ENCODE assay signal across 22 mouse cellular contexts in the genomic region with DNA sequence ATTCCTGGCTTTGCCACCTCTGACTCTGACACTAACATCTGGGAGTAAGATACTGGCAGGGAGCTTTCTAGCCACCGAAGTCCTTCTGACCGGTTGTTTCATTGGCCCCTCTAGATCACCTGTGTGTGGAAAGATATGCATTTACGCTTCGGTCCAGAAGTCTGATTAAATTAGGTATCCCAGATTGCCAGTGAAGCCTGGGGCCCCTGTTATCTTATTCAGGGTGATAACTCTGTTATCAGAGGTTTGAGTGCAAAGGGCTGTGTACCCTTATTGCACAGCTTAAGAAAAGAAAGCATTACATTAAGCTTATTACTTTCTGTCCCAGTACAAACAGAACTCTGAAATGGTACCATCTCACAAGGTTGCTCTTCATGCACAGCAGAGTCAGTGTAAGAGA. TPM values are rescaled to one million over a fixed set of nuclear protein-coding genes. Genes with fewer than 3 reads are reported as not detected.
DNase-seq lines count a peak whose midpoint lies in the region; ATAC-seq and TF ChIP-seq lines count a peak whose summit lies in the region.
"Had no signal": no experiment of that assay in that cellular context is flagged by ENCODE, and none has a peak within 500 bp of the region (broad histone marks: within the 10 kb centered on the region; RNA-seq: fewer than 3 reads in every experiment).

No protein-coding gene starts in this region.

- TF ChIP-seq CTCF in intestine, postnatal 0 days (IDR thresholded peaks at IDR 0.05; ENCODE audit: low read depth): no peak
- no peak for TF ChIP-seq CTCF in small intestine, adult 2 months (IDR thresholded peaks at IDR 0.05; ENCODE audit: extremely low read depth, insufficient read length, insufficient replicate concordance, low read depth, low read length)
- TF ChIP-seq CTCF in gastrocnemius, adult 2 months (IDR thresholded peaks at IDR 0.05): no peak

- DNase-seq in spleen, postnatal 36 days (ENCODE audit: low spot score in 2 of 2): no peak
- no peak for DNase-seq in right cerebral cortex, adult 2 months (ENCODE audit: low spot score in 2 of 2)
- DNase-seq in gastrocnemius, adult 2 months: no peak
- DNase-seq: adrenal gland, adult 2 months; adrenal gland, adult 8-10 months; adrenal gland, postnatal 10 days; adrenal gland, postnatal 14 days; adrenal gland, postnatal 25 days; adrenal gland, postnatal 36 days; B cell, adult 2 months; cerebellum, adult 11 months; cerebellum, adult 11-12 months had no signal

- H3K4me3 ChIP-seq in intestine, embryonic 15.5 days (replicated peaks): no peak overlapping the region
- H3K4me3 ChIP-seq in intestine, embryonic 16.5 days (ENCODE audit: low read length): no peak overlapping the region
- H3K4me3 ChIP-seq in intestine, postnatal 0 days (ENCODE audit: low read depth, low read length): no peak overlapping the region
- H3K4me3 ChIP-seq in small intestine, adult 2 months (ENCODE audit: low read depth, low read length): no peak overlapping the region
- no peak overlapping the region for H3K4me3 ChIP-seq in neural tube, embryonic 15.5 days (replicated peaks)
- no peak overlapping the region for H3K4me3 ChIP-seq in gastrocnemius, adult 2 months

- peak overlapping the region; percentile 23 for H3K4me2 ChIP-seq in intestine, embryonic 15.5 days (replicated peaks)
- H3K4me2 ChIP-seq in intestine, embryonic 16.5 days (ENCODE audit: low read depth, low read length): peak overlapping the region; percentile 1; the same call in 1 of the 2 replicates
- 0 out of 2 replicates have a peak overlapping the region, but pooled peaks have one; percentile 13 for H3K4me2 ChIP-seq in intestine, postnatal 0 days (replicated peaks; ENCODE audit: low read depth)
- no peak overlapping the region for H3K4me2 ChIP-seq in neural tube, embryonic 15.5 days

- TF ChIP-seq POLR2A in small intestine, adult 2 months (IDR thresholded peaks at IDR 0.05; ENCODE audit: low read depth, low read length): no peak

- 68% methylated on average over 4 of the region's 4 CpGs for WGBS in intestine, embryonic 15.5 days
- 65% methylated on average over 4 of the region's 4 CpGs for WGBS in intestine, embryonic 16.5 days
- 34% methylated on average over 4 of the region's 4 CpGs for WGBS in intestine, postnatal 0 days
- WGBS in small intestine, adult 2 months: 33% methylated on average over 4 of the region's 4 CpGs
- 89% methylated on average over 4 of the region's 4 CpGs for WGBS in neural tube, embryonic 15.5 days

- H3K9me3 ChIP-seq in intestine, embryonic 15.5 days: no peaks in the 10 kb centered on the region
- H3K9me3 ChIP-seq in intestine, embryonic 16.5 days (ENCODE audit: control insufficient read depth, low read length): no peaks in the 10 kb centered on the region
- no peaks in the 10 kb centered on the region for H3K9me3 ChIP-seq in intestine, postnatal 0 days (ENCODE audit: control insufficient read depth)
- no peaks in the 10 kb centered on the region for H3K9me3 ChIP-seq in neural tube, embryonic 15.5 days (replicated peaks)
- H3K9me3 ChIP-seq: G1E had no signal

- intact Hi-C loops in gastrocnemius, adult 2 months (cut with DNase I): no loop called here

- H3K36me3 ChIP-seq in intestine, embryonic 15.5 days: no peaks in the 10 kb centered on the region
- no peaks in the 10 kb centered on the region for H3K36me3 ChIP-seq in intestine, embryonic 16.5 days (ENCODE audit: control insufficient read depth, insufficient read depth, low read length)
- no peaks in the 10 kb centered on the region for H3K36me3 ChIP-seq in intestine, postnatal 0 days (ENCODE audit: control insufficient read depth, insufficient read depth)
- H3K36me3 ChIP-seq in small intestine, adult 2 months (ENCODE audit: control insufficient read depth, insufficient read depth, low read length): no peaks in the 10 kb centered on the region
- H3K36me3 ChIP-seq in neural tube, embryonic 15.5 days: no peaks in the 10 kb centered on the region
- H3K36me3 ChIP-seq: G1E had no signal

- no peak overlapping the region for H3K9ac ChIP-seq in intestine, embryonic 15.5 days
- H3K9ac ChIP-seq in intestine, embryonic 16.5 days (ENCODE audit: low read depth, low read length): no peak overlapping the region
- no peak overlapping the region for H3K9ac ChIP-seq in intestine, postnatal 0 days (ENCODE audit: low read depth, low read length)
- no peak overlapping the region for H3K9ac ChIP-seq in neural tube, embryonic 15.5 days (replicated peaks)

- H3K27me3 ChIP-seq in intestine, embryonic 15.5 days (replicated peaks): no peaks in the 10 kb centered on the region
- H3K27me3 ChIP-seq in intestine, embryonic 16.5 days (replicated peaks; ENCODE audit: control insufficient read depth, insufficient read depth, low read length): no peaks in the 10 kb centered on the region
- H3K27me3 ChIP-seq in intestine, postnatal 0 days (replicated peaks; ENCODE audit: control insufficient read depth, insufficient read depth, low read length): no peaks in the 10 kb centered on the region
- H3K27me3 ChIP-seq in small intestine, adult 2 months (ENCODE audit: control insufficient read depth, insufficient read depth, low read length): no peaks in the 10 kb centered on the region
- H3K27me3 ChIP-seq in neural tube, embryonic 15.5 days (replicated peaks): no peaks in the 10 kb centered on the region
- H3K27me3 ChIP-seq: CH12.LX, Patski had no signal

- H3K4me1 ChIP-seq in intestine, embryonic 15.5 days (replicated peaks): peaks cover 12% of the 10 kb centered on the region; the same call in 1 of the 2 replicates
- peaks cover 27% of the 10 kb centered on the region for H3K4me1 ChIP-seq in intestine, embryonic 16.5 days (ENCODE audit: control insufficient read depth, insufficient read depth, low read length)
- H3K4me1 ChIP-seq in intestine, postnatal 0 days (replicated peaks; ENCODE audit: control insufficient read depth, insufficient read depth, low read length): peaks cover 8% of the 10 kb centered on the region
- H3K4me1 ChIP-seq in small intestine, adult 2 months (ENCODE audit: control insufficient read depth, insufficient read depth, insufficient read length, low read length): peaks cover 51% of the 10 kb centered on the region
- no peaks in the 10 kb centered on the region for H3K4me1 ChIP-seq in neural tube, embryonic 15.5 days

- peak; percentile 81 for ATAC-seq in intestine, embryonic 15.5 days
- peak; percentile 80 for ATAC-seq in intestine, embryonic 16.5 days
- peak; percentile 60 for ATAC-seq in intestine, postnatal 0 days
- no peak for ATAC-seq in neural tube, embryonic 15.5 days (ENCODE audit: low FRiP score)
- ATAC-seq: activated CD4-positive, CD25-positive, alpha-beta regulatory T cell, adult 4 months; CD4-positive, CD25-positive, alpha-beta regulatory T cell, adult 4 months; Patski had no signal

- H3K27ac ChIP-seq in intestine, embryonic 15.5 days: peak overlapping the region; percentile 49; the same call in 1 of the 2 replicates
- H3K27ac ChIP-seq in intestine, embryonic 16.5 days (ENCODE audit: low read length): peak overlapping the region; percentile 76
- no peak overlapping the region for H3K27ac ChIP-seq in intestine, postnatal 0 days (ENCODE audit: low read depth, low read length)
- peak overlapping the region; percentile 93 for H3K27ac ChIP-seq in small intestine, adult 2 months (ENCODE audit: insufficient read depth, low read depth, low read length)
- H3K27ac ChIP-seq in neural tube, embryonic 15.5 days (replicated peaks): no peak overlapping the region
- H3K27ac ChIP-seq in gastrocnemius, adult 2 months: no peak overlapping the region

RNA-seq across cellular contexts. Expression of gene Tsku, which starts 18.1 kb away (rescaled TPM):
- polyA plus RNA-seq in intestine, embryonic 15.5 days (2015; fragmentation: Nextera tagmentation; extraction: Ambion mirVana): 8.2 and 8.8 TPM in 2 replicates
- polyA plus RNA-seq in intestine, embryonic 16.5 days (2015; fragmentation: Nextera tagmentation; extraction: Ambion mirVana): 6.2 and 7.5 TPM in 2 replicates
- 3.2 and 3.6 TPM in 2 replicates for polyA plus RNA-seq in intestine, postnatal 0 days (2015; fragmentation: Nextera tagmentation; extraction: Ambion mirVana)
- polyA plus RNA-seq in small intestine, adult 2 months (2012; rRNA removed): 34.0 and 55.0 TPM in 2 replicates
- polyA plus RNA-seq in neural tube, embryonic 15.5 days (2015; fragmentation: Nextera tagmentation; extraction: Ambion mirVana): 6.3 and 7.1 TPM in 2 replicates
- 1 to 10 TPM; 1.1 to 2.2 TPM for total RNA-seq in gastrocnemius, adult 2 months (2021)
- total RNA-seq: G1E had no signal
- polyA plus RNA-seq: activated CD4-positive, CD25-positive, alpha-beta regulatory T cell, adult 4 months; CD4-positive, CD25-positive, alpha-beta regulatory T cell, adult 4 months; G1E had no signal

RNA-seq across cellular contexts. Expression of gene Acer3, which starts 58.2 kb away (rescaled TPM):
- polyA plus RNA-seq in intestine, embryonic 15.5 days (2015; fragmentation: Nextera tagmentation; extraction: Ambion mirVana): 20.0 and 20.5 TPM in 2 replicates
- polyA plus RNA-seq in intestine, embryonic 16.5 days (2015; fragmentation: Nextera tagmentation; extraction: Ambion mirVana): 17.1 and 20.5 TPM in 2 replicates
- 9.7 TPM in 2 replicates for polyA plus RNA-seq in intestine, postnatal 0 days (2015; fragmentation: Nextera tagmentation; extraction: Ambion mirVana)
- 1.4 and 4.2 TPM in 2 replicates for polyA plus RNA-seq in small intestine, adult 2 months (2012; rRNA removed)
- polyA plus RNA-seq in neural tube, embryonic 15.5 days (2015; fragmentation: Nextera tagmentation; extraction: Ambion mirVana): 28.3 and 28.4 TPM in 2 replicates
- total RNA-seq in gastrocnemius, adult 2 months (2021): 1 to 10 TPM; 4.0 to 5.3 TPM

Comparison
In these comparisons a context has a peak if more than half of its experiments do, and no peak if none do; other contexts are left out.
1. H3K27ac ChIP-seq: peak in intestine, embryonic 15.5 days (single experiment), intestine, embryonic 16.5 days (single experiment) and small intestine, adult 2 months (single experiment); none in intestine, postnatal 0 days (single experiment), neural tube, embryonic 15.5 days (single experiment) and gastrocnemius, adult 2 months (single experiment).